Mouse (Mus musculus): Measurements from ENCODE around the gene Hnrnpdl. TPM values are rescaled to one million over a fixed set of nuclear protein-coding genes. Genes with fewer than 3 reads are reported as not detected.

The Hnrnpdl gene
- polyA plus RNA-seq, 1 experiment from 2014 or later = 157 TPM

- peaks cover 36% of the 10 kb centered on the region for H3K4me1 ChIP-seq
- no peaks in the 10 kb centered on the region for H3K9me3 ChIP-seq
- H3K27ac ChIP-seq = no peak overlapping the region
- DNase-seq (ENCODE audit: low spot score) = no peak
- no peaks in the 10 kb centered on the region for H3K27me3 ChIP-seq (ENCODE audit: insufficient read depth, poor library complexity, severe bottlenecking)
- H3K4me3 ChIP-seq = no peak overlapping the region
- H3K36me3 ChIP-seq = peaks cover 12% of the 10 kb centered on the region; the same call in 1 of the 2 replicates
- 87% methylated on average over 5 of the region's 5 CpGs for WGBS
These were observed 3.9 kb upstream of the Hnrnpdl start for GRCm38 (mm10) chr5:100043361-100043760.

DNA sequence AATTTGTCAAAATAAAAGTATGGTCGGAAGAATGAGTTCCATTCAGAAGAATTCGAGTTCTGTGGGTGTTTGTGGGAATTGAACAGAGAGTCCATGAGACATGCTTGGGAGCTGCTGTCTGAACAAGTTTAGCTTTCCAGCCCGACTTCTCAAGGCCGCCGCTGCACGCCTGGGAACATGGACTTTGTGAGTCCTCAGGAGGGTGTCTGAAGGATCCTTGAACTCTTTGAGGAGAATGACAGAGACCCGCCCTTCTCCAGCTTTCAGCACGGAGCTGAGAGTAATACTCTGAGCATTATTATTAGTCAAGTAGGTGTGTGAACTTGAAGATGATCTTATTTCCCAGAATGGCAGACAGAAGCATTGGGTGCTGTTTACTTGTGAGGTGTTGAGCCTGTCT lies 3.0 kb upstream of the Hnrnpdl start:
- Histone ChIP-seq H3K9me3 (no peaks in the 10 kb centered on the region), H3K4me1 (peaks cover 29% of the 10 kb centered on the region), H3K27me3 (ENCODE audit: insufficient read depth, poor library complexity, severe bottlenecking) (no peaks in the 10 kb centered on the region), H3K27ac (no peak overlapping the region), H3K36me3 (peaks cover 14% of the 10 kb centered on the region), H3K4me3 (no peak overlapping the region)
- no peak for DNase-seq (ENCODE audit: low spot score)
- WGBS = 93% methylated on average over 8 of the region's 8 CpGs

GRCm38 (mm10) chr5:100041272-100041671 lies 1.8 kb upstream of the Hnrnpdl start:
- H3K4me3 ChIP-seq = peak overlapping the region; percentile 98; the same call in 1 of the 2 replicates
- H3K27ac ChIP-seq = no peak overlapping the region
- no peak for DNase-seq (ENCODE audit: low spot score)
- H3K9me3 ChIP-seq = no peaks in the 10 kb centered on the region
- peaks cover 25% of the 10 kb centered on the region for H3K36me3 ChIP-seq
- no peaks in the 10 kb centered on the region for H3K27me3 ChIP-seq (ENCODE audit: insufficient read depth, poor library complexity, severe bottlenecking)
- 84% methylated on average over 4 of the region's 4 CpGs for WGBS
- peaks cover 26% of the 10 kb centered on the region for H3K4me1 ChIP-seq

- H3K4me1 ChIP-seq = peaks cover 24% of the 10 kb centered on the region
- peaks cover 34% of the 10 kb centered on the region for H3K36me3 ChIP-seq
- H3K27ac ChIP-seq = peak overlapping the region; percentile 99
- no peaks in the 10 kb centered on the region for H3K9me3 ChIP-seq
- H3K4me3 ChIP-seq = peak overlapping the region; percentile 98
- under 1% methylated on average over 19 of the region's 19 CpGs for WGBS
- H3K27me3 ChIP-seq (ENCODE audit: insufficient read depth, poor library complexity, severe bottlenecking) = no peaks in the 10 kb centered on the region
- DNase-seq (ENCODE audit: low spot score) = no peak
These were observed 869 bp upstream of the Hnrnpdl start for GRCm38 (mm10) chr5:100040281-100040784.

- Histone ChIP-seq H3K36me3 (peaks cover 48% of the 10 kb centered on the region), H3K27ac (peak overlapping the region; percentile 99), H3K27me3 (ENCODE audit: insufficient read depth, poor library complexity, severe bottlenecking) (no peaks in the 10 kb centered on the region), H3K9me3 (no peaks in the 10 kb centered on the region), H3K4me1 (peaks cover 24% of the 10 kb centered on the region), H3K4me3 (peak overlapping the region; percentile 98)
- peak; percentile 95 for DNase-seq (ENCODE audit: low spot score)
- under 1% methylated on average over 101 of the region's 113 CpGs for WGBS
These were observed 506 bp downstream of the Hnrnpdl start for GRCm38 (mm10) chr5:100038714-100039601.

GRCm38 (mm10) chr5:100037965-100038713 lies 1.3 kb downstream of the Hnrnpdl start:
- DNase-seq (ENCODE audit: low spot score) = peak; percentile 94
- Histone ChIP-seq H3K4me1 (peaks cover 19% of the 10 kb centered on the region), H3K27ac (peak overlapping the region; percentile 99), H3K36me3 (peaks cover 54% of the 10 kb centered on the region), H3K27me3 (ENCODE audit: insufficient read depth, poor library complexity, severe bottlenecking) (no peaks in the 10 kb centered on the region), H3K9me3 (no peaks in the 10 kb centered on the region), H3K4me3 (peak overlapping the region; percentile 98)
- 1% methylated on average over 44 of the region's 45 CpGs for WGBS

GRCm38 (mm10) chr5:100036681-100037080 lies 2.8 kb downstream of the Hnrnpdl start:
- peaks cover 59% of the 10 kb centered on the region for H3K36me3 ChIP-seq
- no peak overlapping the region; the same call in 1 of the 2 replicates for H3K27ac ChIP-seq
- H3K4me1 ChIP-seq = peaks cover 22% of the 10 kb centered on the region

DNA sequence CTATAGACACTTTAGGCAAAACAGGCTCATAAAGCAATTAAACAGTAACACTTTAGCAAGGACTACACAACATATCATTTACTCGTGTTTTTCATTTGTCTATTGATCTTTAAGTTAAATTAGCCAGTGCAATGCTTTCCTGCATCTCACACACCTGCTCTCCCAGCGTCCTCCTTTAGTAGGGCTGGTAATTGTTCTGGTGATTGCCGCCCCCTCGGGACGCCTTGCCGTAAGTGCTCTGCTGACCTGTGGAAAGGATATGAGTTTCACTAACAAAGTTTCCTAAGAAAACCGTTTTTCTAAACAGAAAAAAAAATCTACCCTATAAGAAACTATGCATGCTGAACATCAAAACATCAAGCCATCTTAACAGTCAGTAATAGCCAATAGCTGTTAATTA lies 3.5 kb downstream of the Hnrnpdl start:
- no peak overlapping the region for H3K27ac ChIP-seq
- no peaks in the 10 kb centered on the region for H3K9me3 ChIP-seq
- no peak for DNase-seq (ENCODE audit: low spot score)
- WGBS = 68% methylated on average over 7 of the region's 7 CpGs
- H3K36me3 ChIP-seq = peaks cover 62% of the 10 kb centered on the region
- H3K4me1 ChIP-seq = peaks cover 18% of the 10 kb centered on the region
- no peaks in the 10 kb centered on the region for H3K27me3 ChIP-seq (ENCODE audit: insufficient read depth, poor library complexity, severe bottlenecking)
- H3K4me3 ChIP-seq = 0 out of 2 replicates have a peak overlapping the region, but pooled peaks have one; percentile 98

More at GRCm38 (mm10) chr5:100036681-100037080, 2.8 kb downstream of the Hnrnpdl start:
- Histone ChIP-seq H3K4me3 (peak overlapping the region; percentile 98), H3K27me3 (ENCODE audit: insufficient read depth, poor library complexity, severe bottlenecking) (no peaks in the 10 kb centered on the region), H3K9me3 (no peaks in the 10 kb centered on the region)
- 34% methylated on average over 7 of the region's 7 CpGs for whole genome bisulfite sequencing
- no peak for DNase-seq (ENCODE audit: low spot score)

DNA sequence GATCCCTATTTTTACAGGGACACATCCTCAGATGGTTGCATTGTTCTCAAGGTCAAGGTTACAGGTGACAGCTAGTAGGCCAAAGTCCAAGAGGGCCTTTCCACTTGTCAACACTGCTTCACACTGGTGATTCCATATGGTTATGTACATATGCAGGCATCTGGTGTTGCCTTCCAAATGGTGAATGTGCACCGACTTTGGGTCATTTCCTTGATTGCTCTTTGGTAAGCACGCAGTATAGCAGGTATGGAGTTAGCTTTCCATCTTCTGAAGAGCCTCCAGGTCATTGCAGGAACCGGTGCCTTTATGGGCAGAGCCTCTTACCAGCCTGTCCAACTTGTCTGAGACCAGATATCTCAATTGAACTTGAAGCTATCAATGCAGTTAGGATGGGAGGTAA lies 6.8 kb downstream of the Hnrnpdl start:
- Histone ChIP-seq H3K27ac (no peak overlapping the region), H3K27me3 (ENCODE audit: insufficient read depth, poor library complexity, severe bottlenecking) (no peaks in the 10 kb centered on the region), H3K4me1 (peaks cover 14% of the 10 kb centered on the region), H3K36me3 (peaks cover 62% of the 10 kb centered on the region), H3K9me3 (no peaks in the 10 kb centered on the region), H3K4me3 (no peak overlapping the region)
- DNase-seq (ENCODE audit: low spot score) = no peak
- 80% methylated on average over 3 of the region's 3 CpGs for WGBS

DNA sequence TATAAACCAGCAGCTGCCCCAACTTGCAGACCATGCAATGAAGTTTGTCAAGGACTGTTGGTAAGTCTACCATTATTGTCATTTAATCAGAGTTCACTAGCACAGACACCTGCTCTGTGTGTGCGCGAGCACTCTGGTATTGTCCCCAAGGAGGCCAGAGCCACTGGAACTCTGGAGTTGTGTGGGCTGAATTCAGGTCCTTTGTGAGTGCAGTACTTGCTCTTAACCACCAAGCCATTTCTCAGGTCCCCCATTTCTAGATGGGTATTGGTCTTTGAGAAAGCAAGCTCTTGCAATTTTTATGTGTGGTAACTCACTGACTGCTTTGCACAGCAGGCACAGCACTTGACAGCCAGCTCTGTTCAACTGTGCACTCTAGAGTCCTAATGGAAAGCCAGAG lies 7.4 kb downstream of the Hnrnpdl start:
- no peak overlapping the region for H3K27ac ChIP-seq
- H3K27me3 ChIP-seq (ENCODE audit: insufficient read depth, poor library complexity, severe bottlenecking) = no peaks in the 10 kb centered on the region
- peaks cover 57% of the 10 kb centered on the region for H3K36me3 ChIP-seq
- no peak for DNase-seq (ENCODE audit: low spot score)
- 86% methylated on average over 2 of the region's 2 CpGs for WGBS
- H3K4me1 ChIP-seq = peaks cover 11% of the 10 kb centered on the region
- no peak overlapping the region for H3K4me3 ChIP-seq
- no peaks in the 10 kb centered on the region for H3K9me3 ChIP-seq

DNA sequence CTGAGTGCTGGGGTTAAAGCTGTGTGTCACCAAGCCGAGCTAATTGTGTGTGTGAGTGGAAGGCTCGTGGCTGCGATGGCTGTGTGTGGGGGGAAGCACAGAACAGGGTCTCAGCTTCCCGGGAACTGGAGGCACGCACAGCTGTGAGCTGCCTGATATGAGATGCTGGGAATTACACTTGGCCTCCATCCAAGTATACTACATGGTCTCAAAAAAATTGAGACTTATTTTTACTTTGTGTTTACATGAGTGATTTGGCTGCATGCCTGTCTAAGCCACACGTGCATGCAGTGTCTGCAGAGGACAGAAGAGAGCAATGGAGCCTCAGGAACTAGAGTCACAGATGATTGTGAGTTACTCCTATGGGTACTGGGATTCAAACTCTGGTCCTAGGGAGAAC lies 9.4 kb downstream of the Hnrnpdl start:
- DNase-seq (ENCODE audit: low spot score) = no peak
- H3K27ac ChIP-seq = no peak overlapping the region
- no peaks in the 10 kb centered on the region for H3K27me3 ChIP-seq (ENCODE audit: insufficient read depth, poor library complexity, severe bottlenecking)
- no peak overlapping the region for H3K4me3 ChIP-seq
- WGBS = 49% methylated on average over 6 of the region's 6 CpGs
- peaks cover 3% of the 10 kb centered on the region; the same call in 1 of the 2 replicates for H3K4me1 ChIP-seq
- no peaks in the 10 kb centered on the region for H3K9me3 ChIP-seq
- peaks cover 37% of the 10 kb centered on the region for H3K36me3 ChIP-seq

GRCm38 (mm10) chr5:100024868-100025267 lies 14.6 kb downstream of the Hnrnpdl start:
- no peaks in the 10 kb centered on the region for H3K36me3 ChIP-seq
- 85% methylated on average over 1 of the region's 1 CpGs for WGBS
- no peak overlapping the region for H3K27ac ChIP-seq
- H3K9me3 ChIP-seq = 0 out of 2 replicates have a peak, but pooled peaks cover 3% of the 10 kb centered on the region
- H3K4me1 ChIP-seq = no peaks in the 10 kb centered on the region
- H3K27me3 ChIP-seq (ENCODE audit: insufficient read depth, poor library complexity, severe bottlenecking) = no peaks in the 10 kb centered on the region
- no peak overlapping the region for H3K4me3 ChIP-seq
- DNase-seq (ENCODE audit: low spot score) = no peak

DNA sequence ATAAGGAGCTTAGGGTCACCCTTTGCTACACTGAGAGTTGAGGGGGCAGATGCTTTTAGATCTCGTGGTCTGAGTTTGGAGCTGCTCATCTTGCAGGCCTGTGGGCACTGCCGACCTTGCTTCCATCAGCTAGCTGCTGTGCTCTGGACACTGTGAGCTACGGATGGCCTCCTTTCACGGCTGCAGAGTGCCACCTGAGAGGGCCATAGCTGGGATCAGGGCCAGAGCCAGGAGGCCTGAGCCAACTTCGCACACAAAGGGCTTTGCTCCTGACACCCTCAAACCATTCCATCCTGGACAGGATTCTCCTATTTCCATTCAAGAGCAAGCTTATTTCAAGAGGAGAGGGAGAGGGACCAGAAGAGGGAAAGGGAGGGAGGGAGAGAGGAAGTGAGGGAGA lies 15.1 kb downstream of the Hnrnpdl start:
- Histone ChIP-seq H3K27me3 (ENCODE audit: insufficient read depth, poor library complexity, severe bottlenecking) (no peaks in the 10 kb centered on the region), H3K36me3 (no peaks in the 10 kb centered on the region), H3K9me3 (0 out of 2 replicates have a peak, but pooled peaks cover 3% of the 10 kb centered on the region), H3K27ac (no peak overlapping the region), H3K4me3 (no peak overlapping the region), H3K4me1 (no peaks in the 10 kb centered on the region)
- 77% methylated on average over 5 of the region's 5 CpGs for WGBS
- DNase-seq (ENCODE audit: low spot score) = no peak
